24 mouse cellular contexts compared by ENCODE assay signal in genomic region chr12:79827735-79828134, GRCm38 (mm10).
DNase-seq lines count a peak whose midpoint lies in the region; ATAC-seq and TF ChIP-seq lines count a peak whose summit lies in the region.
"Had no signal": no experiment of that assay in that cellular context is flagged by ENCODE, and none has a peak within 500 bp of the region (broad histone marks: within the 10 kb centered on the region; RNA-seq: fewer than 3 reads in every experiment).

No protein-coding gene starts in this region.

- H3K36me3 ChIP-seq in heart, embryonic 10.5 days: no peaks in the 10 kb centered on the region
- no peaks in the 10 kb centered on the region for H3K36me3 ChIP-seq in intestine, embryonic 15.5 days
- no peaks in the 10 kb centered on the region for H3K36me3 ChIP-seq in intestine, embryonic 16.5 days (ENCODE audit: control insufficient read depth, insufficient read depth, low read length)
- peaks cover 0 to 20% of the 10 kb centered on the region in 2 experiments; a peak in 2 of 4 replicates for H3K36me3 ChIP-seq in MEL (ENCODE audit: control insufficient read depth in 1 of 2, insufficient read depth in 2 of 2, low read length in 2 of 2)
- no peaks in the 10 kb centered on the region for H3K36me3 ChIP-seq in heart, embryonic 14.5 days (ENCODE audit: control insufficient read depth, insufficient read depth, low read length)
- H3K36me3 ChIP-seq: embryonic facial prominence, embryonic 15.5 days; midbrain, embryonic 12.5 days; neural tube, embryonic 13.5 days had no signal

- no peak for TF ChIP-seq CTCF in MEL (IDR thresholded peaks at IDR 0.05 in 2 of 3, conservative IDR thresholded peaks at IDR 0.05 in 1 of 3; ENCODE audit: control insufficient read depth in 1 of 3, insufficient read depth in 1 of 3, low read depth in 2 of 3, low read length in 3 of 3, poor library complexity in 1 of 3, severe bottlenecking in 1 of 3)

- TF ChIP-seq EP300 in MEL (IDR thresholded peaks at IDR 0.05; ENCODE audit: low read depth in 1 of 2, low read length in 2 of 2): no peak

- H3K4me1 ChIP-seq in heart, embryonic 10.5 days: peaks cover 49% of the 10 kb centered on the region
- peaks cover 18% of the 10 kb centered on the region for H3K4me1 ChIP-seq in intestine, embryonic 15.5 days (replicated peaks)
- peaks cover 23% of the 10 kb centered on the region for H3K4me1 ChIP-seq in intestine, embryonic 16.5 days (ENCODE audit: control insufficient read depth, insufficient read depth, low read length)
- peaks cover 13 to 27% of the 10 kb centered on the region in 2 experiments for H3K4me1 ChIP-seq in MEL (ENCODE audit: control insufficient read depth in 1 of 2, insufficient read depth in 2 of 2, low read length in 2 of 2)
- H3K4me1 ChIP-seq in heart, embryonic 14.5 days (ENCODE audit: control insufficient read depth in 2 of 2, insufficient read depth in 2 of 2, low read length in 2 of 2): peaks cover 21 to 22% of the 10 kb centered on the region in 2 experiments
- H3K4me1 ChIP-seq: embryonic facial prominence, embryonic 15.5 days had no signal

- 0 out of 2 replicates have a peak, but pooled peaks cover 5% of the 10 kb centered on the region for H3K27me3 ChIP-seq in heart, embryonic 10.5 days (ENCODE audit: insufficient read depth, poor library complexity, severe bottlenecking)
- H3K27me3 ChIP-seq in intestine, embryonic 15.5 days (replicated peaks): no peaks in the 10 kb centered on the region
- no peaks in the 10 kb centered on the region for H3K27me3 ChIP-seq in intestine, embryonic 16.5 days (replicated peaks; ENCODE audit: control insufficient read depth, insufficient read depth, low read length)
- H3K27me3 ChIP-seq in MEL (ENCODE audit: control insufficient read depth in 1 of 2, insufficient read depth in 2 of 2, low read length in 2 of 2): no peaks in the 10 kb centered on the region
- H3K27me3 ChIP-seq in heart, embryonic 14.5 days (ENCODE audit: control insufficient read depth, insufficient read depth, low read length): no peaks in the 10 kb centered on the region
- H3K27me3 ChIP-seq: embryonic facial prominence, embryonic 15.5 days; neural tube, embryonic 13.5 days had no signal

- no peak for TF ChIP-seq RAD21 in MEL (IDR thresholded peaks at IDR 0.05; ENCODE audit: low read depth, low read length)

- no peak overlapping the region for H3K4me2 ChIP-seq in intestine, embryonic 15.5 days (replicated peaks)
- no peak overlapping the region for H3K4me2 ChIP-seq in intestine, embryonic 16.5 days (ENCODE audit: low read depth, low read length)
- no peak overlapping the region for H3K4me2 ChIP-seq in heart, embryonic 14.5 days (ENCODE audit: low read length)
- H3K4me2 ChIP-seq: embryonic facial prominence, embryonic 15.5 days; hindbrain, embryonic 14.5 days; midbrain, embryonic 12.5 days; neural tube, embryonic 13.5 days had no signal

- peak overlapping the region; percentile 78 for H3K27ac ChIP-seq in heart, embryonic 10.5 days
- 0 out of 2 replicates have a peak overlapping the region, but pooled peaks have one; percentile 30 for H3K27ac ChIP-seq in intestine, embryonic 15.5 days
- no peak overlapping the region for H3K27ac ChIP-seq in intestine, embryonic 16.5 days (ENCODE audit: low read length)
- H3K27ac ChIP-seq in MEL (ENCODE audit: control insufficient read depth, low read depth, low read length): peak overlapping the region; percentile 68
- H3K27ac ChIP-seq in heart, embryonic 14.5 days (replicated peaks in 1 of 2; ENCODE audit: control insufficient read depth in 1 of 2, insufficient read depth in 1 of 2, low read depth in 2 of 2, low read length in 2 of 2): peak overlapping the region; percentile 76 to 80
- H3K27ac ChIP-seq: embryonic facial prominence, embryonic 15.5 days; hindbrain, embryonic 14.5 days; layer of hippocampus, adult 2 months; liver, embryonic 14.5 days; midbrain, embryonic 12.5 days; neural tube, embryonic 13.5 days had no signal

- ATAC-seq in intestine, embryonic 15.5 days: no peak
- ATAC-seq in intestine, embryonic 16.5 days: no peak
- ATAC-seq in heart, embryonic 14.5 days (ENCODE audit: insufficient number of reproducible peaks, insufficient read depth, low FRiP score, low read depth): peak; percentile 41; the same call in 1 of the 2 replicates

- no peak for DNase-seq in heart, embryonic 10.5 days (ENCODE audit: low spot score)
- DNase-seq in heart, postnatal 10 days: no peak
- DNase-seq in MEL (ENCODE audit: low read depth, low spot score): no peak
- DNase-seq in natural killer cell, adult 2 months (ENCODE audit: low spot score in 2 of 2): no peak
- DNase-seq in ovary, postnatal 14 days (ENCODE audit: low spot score): no peak
- DNase-seq: B cell, adult 2 months; cerebellum, adult 18-20 months; cerebellum, postnatal 25 days; embryo, embryonic 11 days; gastrocnemius, postnatal 25 days; kidney, adult 2 months; kidney, postnatal 14 days; layer of hippocampus, postnatal 36 days; lung, postnatal 14 days; thymus, postnatal 4 days had no signal

- TF ChIP-seq POLR2A in MEL (IDR thresholded peaks at IDR 0.05; ENCODE audit: control insufficient read depth in 1 of 2, insufficient read depth in 1 of 2, low read depth in 1 of 2, low read length in 2 of 2, poor library complexity in 1 of 2): no peak

- no peaks in the 10 kb centered on the region for H3K79me2 ChIP-seq in MEL (ENCODE audit: control insufficient read depth, insufficient read depth, low read length, poor library complexity)

- H3K9me3 ChIP-seq in heart, embryonic 10.5 days: no peaks in the 10 kb centered on the region
- no peaks in the 10 kb centered on the region for H3K9me3 ChIP-seq in intestine, embryonic 15.5 days
- no peaks in the 10 kb centered on the region for H3K9me3 ChIP-seq in intestine, embryonic 16.5 days (ENCODE audit: control insufficient read depth, low read length)
- H3K9me3 ChIP-seq in MEL (replicated peaks; ENCODE audit: insufficient read depth, low read length): no peaks in the 10 kb centered on the region
- no peaks in the 10 kb centered on the region for H3K9me3 ChIP-seq in heart, embryonic 14.5 days (ENCODE audit: control insufficient read depth, low read length)
- H3K9me3 ChIP-seq: embryonic facial prominence, embryonic 15.5 days; midbrain, embryonic 12.5 days; neural tube, embryonic 13.5 days had no signal

- no peak overlapping the region for H3K4me3 ChIP-seq in heart, embryonic 10.5 days
- no peak overlapping the region for H3K4me3 ChIP-seq in intestine, embryonic 15.5 days (replicated peaks)
- H3K4me3 ChIP-seq in intestine, embryonic 16.5 days (ENCODE audit: low read length): no peak overlapping the region
- H3K4me3 ChIP-seq in MEL (ENCODE audit: control insufficient read depth in 1 of 2, insufficient read depth in 1 of 2, low read depth in 2 of 2, low read length in 2 of 2): no peak overlapping the region
- no peak overlapping the region for H3K4me3 ChIP-seq in heart, embryonic 14.5 days (ENCODE audit: control insufficient read depth in 1 of 2, insufficient read depth in 1 of 2, low read depth in 1 of 2, low read length in 2 of 2)
- H3K4me3 ChIP-seq: embryonic facial prominence, embryonic 15.5 days; layer of hippocampus, adult 2 months; midbrain, embryonic 12.5 days; neural tube, embryonic 13.5 days had no signal

- intact Hi-C loops in heart, postnatal 10 days (cut with DNase I): no loop called here

- WGBS in heart, embryonic 10.5 days: 33% methylated on average over 4 of the region's 4 CpGs
- 56% methylated on average over 4 of the region's 4 CpGs for WGBS in intestine, embryonic 15.5 days
- WGBS in intestine, embryonic 16.5 days: 52% methylated on average over 4 of the region's 4 CpGs
- 16% methylated on average over 4 of the region's 4 CpGs for WGBS in heart, embryonic 14.5 days

- no peak overlapping the region for H3K9ac ChIP-seq in intestine, embryonic 15.5 days
- no peak overlapping the region for H3K9ac ChIP-seq in intestine, embryonic 16.5 days (ENCODE audit: low read depth, low read length)
- H3K9ac ChIP-seq in MEL (ENCODE audit: control insufficient read depth, low read depth, low read length, poor library complexity, severe bottlenecking): peak overlapping the region; percentile 39
- peak overlapping the region; percentile 18; the same call in 1 of the 2 replicates for H3K9ac ChIP-seq in heart, embryonic 14.5 days (ENCODE audit: low read length)
- H3K9ac ChIP-seq: embryonic facial prominence, embryonic 15.5 days; hindbrain, embryonic 14.5 days; liver, embryonic 14.5 days; midbrain, embryonic 12.5 days; neural tube, embryonic 13.5 days had no signal

TF ChIP-seq in MEL, 35 proteins besides CTCF, POLR2A, EP300 and RAD21:
- TF ChIP-seq RCOR1 (IDR thresholded peaks at IDR 0.05; ENCODE audit: low read depth, low read length) (no peak), MAX (IDR thresholded peaks at IDR 0.05; ENCODE audit: low read length) (peak; percentile 52; the same call in 1 of the 2 replicates)

Comparison
In these comparisons a context has a peak if more than half of its experiments do, and no peak if none do; other contexts are left out.
1. H3K9ac ChIP-seq: peak in MEL (single experiment) and heart, embryonic 14.5 days (single experiment); none in intestine, embryonic 15.5 days (single experiment) and intestine, embryonic 16.5 days (single experiment).